In the genomic region with DNA sequence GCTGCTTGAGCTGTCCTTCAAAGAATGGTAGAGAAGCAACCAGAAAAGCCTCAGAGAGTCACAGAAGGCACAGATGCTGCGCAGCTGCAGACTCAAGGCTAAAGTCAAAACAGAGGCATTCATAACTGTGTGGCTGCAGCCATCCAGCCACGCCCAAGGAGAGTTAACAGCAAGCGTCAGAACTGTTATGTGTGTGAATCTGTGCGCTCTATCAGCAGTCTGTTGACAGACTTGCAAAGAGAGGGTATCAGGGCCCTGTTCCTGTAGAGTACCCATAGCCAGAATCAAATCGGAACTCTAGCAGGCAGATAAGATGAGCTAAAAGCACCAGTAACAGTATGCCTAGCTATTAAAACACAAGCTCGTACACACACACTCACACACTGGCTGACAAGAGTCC, we compare ENCODE assay signal across 32 mouse cellular contexts.
"Had no signal": no experiment of that assay in that cellular context is flagged by ENCODE, and none has a peak within 500 bp of the region (broad histone marks: within the 10 kb centered on the region; RNA-seq: fewer than 3 reads in every experiment).

No protein-coding gene starts in this region.

- DNase-seq: heart, postnatal 10 days; heart, postnatal 36 days; heart, postnatal 4 days; kidney, adult 11 months; kidney, adult 18-20 months; kidney, adult 2 months; kidney, adult 8-10 months; kidney, adult 9 months; kidney, postnatal 10 days; kidney, postnatal 14 days; kidney, postnatal 25 days; kidney, postnatal 36 days; kidney, postnatal 4 days; layer of hippocampus, adult 9-11 months; layer of hippocampus, postnatal 36 days had no signal

- H3K9me3 ChIP-seq: heart, embryonic 13.5 days; heart, embryonic 15.5 days; hindbrain, embryonic 10.5 days; hindbrain, embryonic 12.5 days; hindbrain, embryonic 13.5 days; hindbrain, embryonic 15.5 days; intestine, embryonic 15.5 days; kidney, embryonic 15.5 days had no signal

- H3K27ac ChIP-seq: heart, embryonic 13.5 days; heart, embryonic 15.5 days; hindbrain, embryonic 10.5 days; hindbrain, embryonic 12.5 days; hindbrain, embryonic 13.5 days; hindbrain, embryonic 14.5 days; hindbrain, embryonic 15.5 days; hindbrain, postnatal 0 days; intestine, embryonic 15.5 days; kidney, embryonic 15.5 days; kidney, postnatal 0 days; layer of hippocampus, adult 2 months; left cerebral cortex, adult 2 months had no signal

- H3K36me3 ChIP-seq: heart, embryonic 13.5 days; heart, embryonic 15.5 days; hindbrain, embryonic 10.5 days; hindbrain, embryonic 12.5 days; hindbrain, embryonic 13.5 days; hindbrain, embryonic 15.5 days; intestine, embryonic 15.5 days; kidney, embryonic 15.5 days had no signal

- H3K9ac ChIP-seq: heart, embryonic 13.5 days; heart, embryonic 15.5 days; hindbrain, embryonic 12.5 days; hindbrain, embryonic 13.5 days; hindbrain, embryonic 14.5 days; hindbrain, embryonic 15.5 days; intestine, embryonic 15.5 days; kidney, embryonic 15.5 days had no signal

- H3K4me2 ChIP-seq: heart, embryonic 13.5 days; heart, embryonic 15.5 days; hindbrain, embryonic 12.5 days; hindbrain, embryonic 13.5 days; hindbrain, embryonic 14.5 days; hindbrain, embryonic 15.5 days; intestine, embryonic 15.5 days; kidney, embryonic 15.5 days had no signal

- H3K4me3 ChIP-seq: heart, embryonic 13.5 days; heart, embryonic 15.5 days; hindbrain, embryonic 10.5 days; hindbrain, embryonic 12.5 days; hindbrain, embryonic 13.5 days; hindbrain, embryonic 15.5 days; intestine, embryonic 15.5 days; kidney, embryonic 15.5 days; layer of hippocampus, adult 2 months; left cerebral cortex, adult 2 months had no signal

- ATAC-seq: hindbrain, embryonic 16.5 days; hindbrain, postnatal 0 days; inflammation-experienced regulatory T-cells, adult 6 months; intestine, embryonic 15.5 days; intestine, embryonic 16.5 days; intestine, postnatal 0 days had no signal
